Mouse (Mus musculus) embryonic facial prominence, embryonic 14.5 days (tissue): Measurements from ENCODE around the gene Rmnd5b. TPM values are rescaled to one million over a fixed set of nuclear protein-coding genes. Genes with fewer than 3 reads are reported as not detected.

ENCODE experiments used
- ATAC-seq: fragments of 200-750 bp; cut with Nextera tagmentation; 2 replicates; pipeline ENCODE4 v1.8.0; 2017; ENCODE audit warnings: low read depth, moderate number of reproducible peaks, moderate TSS enrichment
- DNase-seq: peaks from one replicate; pipeline ENCODE4 v3.0.0-alpha.2; 2015; ENCODE audit warnings: low spot score
- H3K27ac ChIP-seq: fragments of 300-500 bp; sonication (generic); replicated peaks from 2 replicates; pipeline ENCODE4 v1.5.1; 2014; ENCODE audit warnings: low read depth, mild to moderate bottlenecking, low read length, moderate library complexity
- H3K27me3 ChIP-seq: fragments of 300-500 bp; sonication (generic); replicated peaks from 2 replicates; pipeline ENCODE4 v1.6.1; 2014; ENCODE audit warnings: low read length; ENCODE audit not compliant: control insufficient read depth, insufficient read depth
- H3K36me3 ChIP-seq: fragments of 300-500 bp; sonication (generic); 2 replicates; pipeline ENCODE4 v1.6.1; 2014; ENCODE audit warnings: low read length, mixed read lengths; ENCODE audit not compliant: control insufficient read depth, insufficient read depth
- H3K4me1 ChIP-seq: fragments of 300-500 bp; sonication (generic); 2 replicates; pipeline ENCODE4 v1.6.1; 2014; ENCODE audit warnings: antibody characterized with exemption, low read length; ENCODE audit not compliant: control insufficient read depth, insufficient read depth
- H3K4me2 ChIP-seq: fragments of 300-500 bp; sonication (generic); 2 replicates; pipeline ENCODE4 v1.6.1; 2014; ENCODE audit warnings: low read depth, mild to moderate bottlenecking, low read length, moderate library complexity, mixed read lengths
- H3K4me3 ChIP-seq: fragments of 300-500 bp; sonication (generic); 2 replicates; pipeline ENCODE4 v1.5.1; 2014; ENCODE audit warnings: low read depth, mild to moderate bottlenecking, low read length
- H3K9ac ChIP-seq: fragments of 300-500 bp; sonication (generic); 2 replicates; pipeline ENCODE4 v1.6.1; 2014; ENCODE audit warnings: low read depth, mild to moderate bottlenecking, low read length, moderate library complexity, mixed read lengths
- H3K9me3 ChIP-seq: fragments of 300-500 bp; sonication (generic); 2 replicates; pipeline ENCODE4 v1.6.1; 2016; ENCODE audit warnings: low read length; ENCODE audit not compliant: control insufficient read depth
- WGBS: fragments of 180-500 bp; shearing (Covaris S2); extraction: QIAGEN DNeasy Blood & Tissue Kit; methylation state at CpG from one replicate; pipeline ENCODE4 v1.1.7; 2014; 5-methylcytosine and 5-hydroxymethylcytosine counted together
- polyA plus RNA-seq: library from polyadenylated mRNA; unstranded; fragments of >200 nt; fragmentation: Nextera tagmentation; extraction: Ambion mirVana; gene quantifications from 2 replicates; pipeline ENCODE4 v1.2.1, GENCODE M21; 2014

Gene Rmnd5b
- polyA plus RNA-seq, 1 experiment from 2014 or later, result 44.2 TPM

DNA sequence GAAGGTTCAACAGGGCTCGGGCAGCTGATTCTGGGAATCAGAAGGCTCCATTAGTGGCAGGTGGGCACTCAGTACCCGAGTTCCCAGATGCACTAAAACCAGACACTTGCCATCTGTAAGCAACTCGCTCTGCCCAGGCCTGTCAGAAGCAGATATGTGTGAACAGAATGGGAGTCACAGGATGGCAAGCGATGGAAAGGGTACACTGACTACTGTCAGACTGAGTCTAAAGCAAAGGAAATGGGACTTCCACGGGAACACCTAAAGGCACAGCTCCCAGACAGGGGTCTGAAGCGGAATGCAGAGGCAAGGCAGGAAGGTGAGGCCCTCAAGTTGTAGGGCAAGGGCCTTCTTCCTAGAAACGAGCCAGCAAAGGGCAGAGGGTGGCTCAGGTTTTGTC lies 10.5 kb upstream of the Rmnd5b start:
- Histone ChIP-seq H3K4me1 (peaks cover 20% of the 10 kb centered on the region; the same call in 1 of the 2 replicates), H3K4me3 (no peak overlapping the region), H3K27me3 (no peaks in the 10 kb centered on the region), H3K36me3 (peaks cover 24% of the 10 kb centered on the region; the same call in 1 of the 2 replicates), H3K27ac (no peak overlapping the region), H3K9me3 (no peaks in the 10 kb centered on the region), H3K4me2 (no peak overlapping the region), H3K9ac (no peak overlapping the region)
- WGBS, result 80% methylated on average over 7 of the region's 7 CpGs
- no peak for ATAC-seq
- no peak for DNase-seq

DNA sequence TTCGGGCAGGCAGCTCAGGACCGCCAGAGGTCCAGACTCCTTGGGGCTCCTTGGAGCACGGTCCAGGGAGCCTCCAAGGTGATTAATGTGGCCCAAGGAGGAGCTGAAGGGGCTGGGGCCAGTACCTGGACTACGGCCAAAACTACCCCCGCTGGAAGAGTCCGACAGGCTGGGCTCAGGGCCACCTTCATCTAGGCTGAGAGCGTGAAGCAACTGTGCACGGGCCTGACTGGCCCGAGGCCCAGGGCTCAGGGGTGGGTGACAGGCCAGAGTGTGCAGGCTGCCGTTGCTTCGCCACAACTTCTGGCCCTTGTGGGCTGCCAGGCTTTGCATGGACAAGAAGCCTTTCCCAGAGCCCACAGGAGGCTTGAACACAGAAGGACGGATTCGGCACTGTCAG lies 9.6 kb upstream of the Rmnd5b start:
- DNase-seq, result no peak
- ATAC-seq, result no peak
- Histone ChIP-seq H3K4me1 (peaks cover 20% of the 10 kb centered on the region; the same call in 1 of the 2 replicates), H3K4me2 (no peak overlapping the region), H3K9me3 (no peaks in the 10 kb centered on the region), H3K27ac (no peak overlapping the region), H3K9ac (no peak overlapping the region), H3K36me3 (peaks cover 24% of the 10 kb centered on the region; the same call in 1 of the 2 replicates), H3K4me3 (no peak overlapping the region), H3K27me3 (no peaks in the 10 kb centered on the region)
- WGBS, result 78% methylated on average over 13 of the region's 13 CpGs

DNA sequence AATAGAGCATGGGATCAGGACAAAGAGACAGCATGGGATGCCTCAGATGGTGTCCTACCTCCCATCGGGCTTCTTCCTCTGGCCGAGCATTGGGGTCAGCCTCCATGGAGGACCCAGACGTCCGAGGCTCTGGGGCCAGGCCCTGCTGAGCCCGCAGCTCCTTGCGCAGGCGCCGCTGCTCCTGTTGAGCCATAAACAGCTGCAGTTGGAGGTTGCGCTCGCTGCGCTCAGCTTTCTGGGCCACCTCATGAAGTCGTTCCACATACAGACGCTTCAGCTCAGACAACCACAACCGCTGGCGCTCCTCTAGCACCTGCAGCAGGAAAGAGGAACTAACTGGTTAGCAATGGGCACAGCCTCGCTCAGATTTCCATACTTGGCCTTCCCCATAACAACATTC lies 8.5 kb upstream of the Rmnd5b start:
- 71% methylated on average over 16 of the region's 16 CpGs for WGBS

DNA sequence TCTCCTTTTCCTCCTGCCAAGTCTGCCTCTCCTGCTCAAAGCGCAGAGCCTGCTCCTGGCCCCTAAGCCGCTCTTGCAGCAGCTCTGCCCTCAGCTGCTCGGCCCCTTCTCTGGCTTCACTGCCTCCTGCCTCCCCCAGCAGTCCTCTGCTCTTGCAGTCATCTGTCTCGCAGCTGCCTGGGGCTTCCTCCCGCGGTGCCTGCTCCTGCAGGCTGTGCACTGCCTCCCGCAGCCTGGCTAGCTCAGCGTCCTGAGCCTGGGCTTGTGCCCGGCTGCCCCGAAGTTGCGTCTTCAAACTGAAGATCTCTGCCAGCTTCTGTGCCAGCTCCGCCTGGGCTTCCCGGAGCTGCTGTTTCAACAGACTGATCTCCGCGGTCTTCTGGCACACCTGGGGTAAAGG lies 8.1 kb upstream of the Rmnd5b start:
- peak; percentile 59 for DNase-seq
- peak overlapping the region; percentile 15; the same call in 1 of the 2 replicates for H3K9ac ChIP-seq

More for the DNA sequence above, 8.5 kb upstream of the Rmnd5b start:
- ATAC-seq (no peak), DNase-seq (no peak)
- no peak overlapping the region for H3K9ac ChIP-seq
- H3K9me3 ChIP-seq, result no peaks in the 10 kb centered on the region
- H3K36me3 ChIP-seq, result peaks cover 24% of the 10 kb centered on the region; the same call in 1 of the 2 replicates
- H3K4me1 ChIP-seq, result peaks cover 14% of the 10 kb centered on the region; the same call in 1 of the 2 replicates
- no peak overlapping the region for H3K27ac ChIP-seq
- H3K4me3 ChIP-seq, result no peak overlapping the region
- no peaks in the 10 kb centered on the region for H3K27me3 ChIP-seq
- no peak overlapping the region for H3K4me2 ChIP-seq

DNA sequence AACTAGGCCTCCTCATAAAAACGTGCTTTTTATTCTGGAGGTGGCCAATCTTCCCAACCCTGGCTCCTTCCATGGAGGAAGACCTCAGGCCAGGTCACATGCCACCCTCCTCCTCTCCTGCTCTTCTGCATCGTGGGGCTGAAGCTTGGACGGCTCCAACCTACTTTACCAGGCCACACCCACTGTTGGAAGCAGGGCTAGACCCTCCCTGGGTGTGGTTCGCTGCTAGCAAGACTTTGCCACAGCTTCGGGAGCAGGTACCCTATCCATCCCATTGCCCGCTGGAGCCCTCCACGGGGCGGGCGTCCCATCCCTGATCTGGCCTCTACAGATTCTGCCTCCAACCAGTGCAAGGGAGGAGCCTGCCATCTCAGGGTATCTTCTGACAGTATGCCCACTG lies 7.5 kb upstream of the Rmnd5b start:
- no peak for DNase-seq
- H3K9ac ChIP-seq, result peak overlapping the region; percentile 15; the same call in 1 of the 2 replicates
- ATAC-seq, result no peak
- H3K27me3 ChIP-seq, result no peaks in the 10 kb centered on the region
- WGBS, result 77% methylated on average over 9 of the region's 9 CpGs
- H3K36me3 ChIP-seq, result peaks cover 24% of the 10 kb centered on the region; the same call in 1 of the 2 replicates
- H3K27ac ChIP-seq, result peak overlapping the region; percentile 55; the same call in 1 of the 2 replicates
- H3K9me3 ChIP-seq, result no peaks in the 10 kb centered on the region
- H3K4me2 ChIP-seq, result no peak overlapping the region
- no peak overlapping the region for H3K4me3 ChIP-seq
- peaks cover 4% of the 10 kb centered on the region; the same call in 1 of the 2 replicates for H3K4me1 ChIP-seq

More for the DNA sequence above, 8.1 kb upstream of the Rmnd5b start:
- Histone ChIP-seq H3K36me3 (peaks cover 24% of the 10 kb centered on the region; the same call in 1 of the 2 replicates), H3K4me2 (no peak overlapping the region), H3K27ac (peak overlapping the region; percentile 55; the same call in 1 of the 2 replicates), H3K9me3 (no peaks in the 10 kb centered on the region), H3K4me3 (no peak overlapping the region), H3K4me1 (peaks cover 9% of the 10 kb centered on the region; the same call in 1 of the 2 replicates), H3K27me3 (no peaks in the 10 kb centered on the region)
- ATAC-seq, result peak; percentile 39; the same call in 1 of the 2 replicates
- WGBS, result 51% methylated on average over 15 of the region's 15 CpGs

DNA sequence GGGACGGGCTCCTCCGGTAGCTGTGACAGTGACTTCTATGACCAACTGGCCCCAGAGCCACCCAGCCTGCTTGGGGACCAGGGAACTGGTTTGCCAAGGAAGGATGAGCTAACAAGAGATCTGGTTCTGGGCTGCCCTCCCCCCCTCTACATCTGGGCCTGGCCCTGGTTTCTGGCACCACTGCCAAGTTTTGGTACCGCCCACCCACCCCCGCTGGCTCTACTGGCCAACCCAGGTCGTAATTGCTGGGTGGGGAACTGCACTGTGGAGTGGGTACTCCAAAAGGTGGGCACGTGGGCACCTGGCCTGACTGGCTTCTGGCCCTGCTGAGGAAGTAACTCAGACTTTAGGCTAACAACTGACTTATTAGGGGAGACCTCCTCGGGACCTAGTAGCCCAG lies 5.1 kb upstream of the Rmnd5b start:
- ATAC-seq (no peak), DNase-seq (no peak)
- no peaks in the 10 kb centered on the region for H3K9me3 ChIP-seq
- no peak overlapping the region for H3K27ac ChIP-seq
- no peak overlapping the region for H3K9ac ChIP-seq
- WGBS, result 76% methylated on average over 7 of the region's 7 CpGs
- no peaks in the 10 kb centered on the region for H3K27me3 ChIP-seq
- H3K4me3 ChIP-seq, result no peak overlapping the region
- H3K36me3 ChIP-seq, result peaks cover 22% of the 10 kb centered on the region; the same call in 1 of the 2 replicates
- H3K4me1 ChIP-seq, result peaks cover 12% of the 10 kb centered on the region; the same call in 1 of the 2 replicates
- H3K4me2 ChIP-seq, result no peak overlapping the region

DNA sequence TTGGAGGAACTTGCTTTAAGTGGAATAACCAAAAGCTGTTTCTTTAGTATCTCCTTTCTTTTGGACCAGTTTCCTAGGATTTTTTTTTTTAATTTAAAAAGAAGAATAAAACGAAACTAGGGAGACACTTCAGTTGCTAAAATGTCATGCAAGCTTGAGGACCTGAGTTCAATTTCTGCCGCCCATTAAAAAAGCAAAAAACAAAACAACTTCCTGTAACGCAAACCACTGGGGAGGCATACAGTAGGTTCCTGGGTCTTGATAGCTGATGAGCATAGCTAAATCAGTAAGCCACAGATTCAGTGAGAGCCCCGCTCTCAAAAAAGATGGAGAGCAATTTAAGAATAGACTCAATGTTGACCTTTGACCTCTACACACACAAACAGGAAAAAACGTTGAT lies 2.8 kb upstream of the Rmnd5b start:
- DNase-seq (no peak), ATAC-seq (no peak)
- WGBS, result 61% methylated on average over 5 of the region's 5 CpGs
- Histone ChIP-seq H3K4me1 (peaks cover 16% of the 10 kb centered on the region), H3K4me2 (peak overlapping the region; percentile 34), H3K27ac (0 out of 2 replicates have a peak overlapping the region, but pooled peaks have one; percentile 2), H3K9me3 (no peaks in the 10 kb centered on the region), H3K4me3 (no peak overlapping the region), H3K27me3 (no peaks in the 10 kb centered on the region), H3K9ac (no peak overlapping the region), H3K36me3 (peaks cover 14% of the 10 kb centered on the region; the same call in 1 of the 2 replicates)

DNA sequence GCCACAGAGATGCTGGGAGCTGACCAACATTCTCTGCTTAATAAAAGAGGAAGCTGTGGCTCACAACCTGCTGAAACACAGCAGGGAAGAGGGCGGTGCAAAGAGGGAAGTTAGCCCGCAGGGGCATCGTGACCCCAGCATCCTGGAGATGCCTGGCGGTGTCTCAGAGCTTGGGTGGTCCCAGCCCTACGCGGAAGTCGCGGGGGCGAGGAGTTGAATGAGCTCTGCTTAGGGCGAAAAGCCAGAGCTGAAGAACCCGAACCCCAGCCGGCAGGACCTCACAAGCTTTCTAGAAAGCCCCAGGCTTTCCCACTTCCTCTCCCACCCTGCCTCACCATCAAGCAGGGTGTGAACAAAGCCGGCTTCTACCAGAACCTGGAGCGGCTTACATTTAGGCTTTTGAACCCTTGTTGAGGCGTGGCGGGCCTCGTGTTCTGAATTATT lies 2.3 kb upstream of the Rmnd5b start:
- Histone ChIP-seq H3K4me3 (no peak overlapping the region), H3K27ac (peak overlapping the region; percentile 2; the same call in 1 of the 2 replicates), H3K9me3 (no peaks in the 10 kb centered on the region), H3K27me3 (no peaks in the 10 kb centered on the region), H3K36me3 (peaks cover 10% of the 10 kb centered on the region; the same call in 1 of the 2 replicates), H3K9ac (no peak overlapping the region), H3K4me1 (peaks cover 12% of the 10 kb centered on the region), H3K4me2 (peak overlapping the region; percentile 34)
- ATAC-seq, result no peak
- 2% methylated on average over 15 of the region's 17 CpGs for whole genome bisulfite sequencing
- DNase-seq, result peak; percentile 82

DNA sequence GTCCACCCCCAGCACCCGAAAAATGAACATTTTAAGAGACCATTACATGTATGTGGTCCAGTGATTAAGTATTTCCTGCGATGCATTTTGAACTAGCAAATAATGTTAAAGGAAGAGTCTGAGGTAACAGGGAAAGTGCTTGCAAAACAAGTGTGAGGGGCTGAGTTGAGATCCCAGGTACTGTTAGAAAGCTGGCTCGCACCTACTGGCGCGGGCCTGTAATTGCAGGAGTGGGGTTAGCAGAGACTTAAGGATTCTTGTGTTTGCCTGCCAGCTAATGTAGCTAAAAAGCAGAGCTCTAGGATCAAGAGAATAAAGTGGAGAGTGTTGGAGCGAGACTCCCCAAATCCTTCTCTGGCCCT lies 608 bp upstream of the Rmnd5b start:
- DNase-seq, result peak; percentile 88
- Histone ChIP-seq H3K9ac (peak overlapping the region; percentile 74), H3K36me3 (no peaks in the 10 kb centered on the region), H3K4me3 (peak overlapping the region; percentile 71), H3K9me3 (no peaks in the 10 kb centered on the region), H3K27ac (peak overlapping the region; percentile 86), H3K4me1 (peaks cover 12% of the 10 kb centered on the region; the same call in 1 of the 2 replicates), H3K4me2 (peak overlapping the region; percentile 70), H3K27me3 (no peaks in the 10 kb centered on the region)
- peak; percentile 60; the same call in 1 of the 2 replicates for ATAC-seq
- WGBS, result 1% methylated on average over 6 of the region's 6 CpGs
